Mouse (Mus musculus) intestine, embryonic 16.5 days (tissue): ENCODE results near the gene Ets2. TPM values are rescaled to one million over a fixed set of nuclear protein-coding genes. Genes with fewer than 3 reads are reported as not detected.
"Not testable (repeated sequence)": the region's sequence is repeated elsewhere in the genome, so short reads cannot be mapped to it uniquely, and the experiment has no call there.

ENCODE experiments used
- ATAC-seq: fragments of 200-750 bp; cut with Nextera tagmentation; 2 replicates; pipeline ENCODE4 v1.8.0; 2017; ENCODE audit warnings: moderate TSS enrichment, moderate library complexity
- H3K27ac ChIP-seq: fragments of 300-500 bp; sonication (generic); 2 replicates; pipeline ENCODE4 v1.5.1; 2014; ENCODE audit warnings: mild to moderate bottlenecking, low read length
- H3K27me3 ChIP-seq: fragments of 300-500 bp; sonication (generic); replicated peaks from 2 replicates; pipeline ENCODE4 v1.6.1; 2014; ENCODE audit warnings: low read length, control low read depth, mixed read lengths; ENCODE audit not compliant: control insufficient read depth, insufficient read depth
- H3K36me3 ChIP-seq: fragments of 300-500 bp; sonication (generic); 2 replicates; pipeline ENCODE4 v1.6.1; 2014; ENCODE audit warnings: low read length, control low read depth; ENCODE audit not compliant: control insufficient read depth, insufficient read depth
- H3K4me1 ChIP-seq: fragments of 300-500 bp; sonication (generic); 2 replicates; pipeline ENCODE4 v1.6.1; 2014; ENCODE audit warnings: low read length, control low read depth, mixed read lengths; ENCODE audit not compliant: control insufficient read depth, insufficient read depth
- H3K4me2 ChIP-seq: fragments of 300-500 bp; sonication (generic); 2 replicates; pipeline ENCODE4 v1.6.1; 2014; ENCODE audit warnings: low read depth, low read length, control low read depth
- H3K4me3 ChIP-seq: fragments of 300-500 bp; sonication (generic); 2 replicates; pipeline ENCODE4 v1.5.1; 2014; ENCODE audit warnings: mild to moderate bottlenecking, low read length
- H3K9ac ChIP-seq: fragments of 300-500 bp; sonication (generic); 2 replicates; pipeline ENCODE4 v1.6.1; 2014; ENCODE audit warnings: low read depth, low read length
- H3K9me3 ChIP-seq: fragments of 300-500 bp; sonication (generic); 2 replicates; pipeline ENCODE4 v1.6.1; 2016; ENCODE audit warnings: low read length, control low read depth; ENCODE audit not compliant: control insufficient read depth
- WGBS: fragments of 180-500 bp; shearing (Covaris S2); extraction: QIAGEN DNeasy Blood & Tissue Kit; methylation state at CpG from one replicate; pipeline ENCODE4 v1.1.7; 2014; 5-methylcytosine and 5-hydroxymethylcytosine counted together
- polyA plus RNA-seq: library from polyadenylated mRNA; unstranded; fragments of >200 nt; fragmentation: Nextera tagmentation; extraction: Ambion mirVana; gene quantifications from 2 replicates; pipeline ENCODE4 v1.2.1, GENCODE M21; 2015

The Ets2 gene
- polyA plus RNA-seq, 1 experiment from 2014 or later, result 58.6 TPM

DNA sequence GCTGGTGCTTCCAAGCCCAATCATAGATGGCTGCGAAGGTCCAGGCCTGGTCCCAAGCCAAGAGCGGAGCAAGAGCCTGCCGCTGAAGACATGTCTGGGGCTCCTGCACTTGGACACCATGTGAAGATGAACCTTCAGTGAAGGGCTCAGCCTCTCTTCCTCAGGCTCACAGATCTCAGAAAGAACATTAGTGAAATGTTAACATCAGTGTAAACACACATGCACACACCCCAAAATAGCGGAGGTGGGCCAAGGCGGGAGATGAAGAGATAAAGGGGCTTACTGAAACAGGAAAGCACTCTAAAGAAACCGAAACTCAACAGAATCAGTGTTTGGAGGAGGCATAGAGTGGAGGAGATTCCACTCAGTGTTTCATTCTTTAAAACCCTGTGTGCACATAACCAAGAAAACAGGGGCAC is 48.3 kb downstream of the Ets2 start:
- no peaks in the 10 kb centered on the region for H3K9me3 ChIP-seq
- no peak overlapping the region for H3K9ac ChIP-seq
- WGBS, result 62% methylated on average over 6 of the region's 6 CpGs
- no peak overlapping the region for H3K27ac ChIP-seq
- ATAC-seq, result no peak
- H3K4me3 ChIP-seq, result no peak overlapping the region
- no peak overlapping the region for H3K4me2 ChIP-seq
- H3K27me3 ChIP-seq, result no peaks in the 10 kb centered on the region
- H3K36me3 ChIP-seq, result no peaks in the 10 kb centered on the region
- H3K4me1 ChIP-seq, result peaks cover 15% of the 10 kb centered on the region; the same call in 1 of the 2 replicates

DNA sequence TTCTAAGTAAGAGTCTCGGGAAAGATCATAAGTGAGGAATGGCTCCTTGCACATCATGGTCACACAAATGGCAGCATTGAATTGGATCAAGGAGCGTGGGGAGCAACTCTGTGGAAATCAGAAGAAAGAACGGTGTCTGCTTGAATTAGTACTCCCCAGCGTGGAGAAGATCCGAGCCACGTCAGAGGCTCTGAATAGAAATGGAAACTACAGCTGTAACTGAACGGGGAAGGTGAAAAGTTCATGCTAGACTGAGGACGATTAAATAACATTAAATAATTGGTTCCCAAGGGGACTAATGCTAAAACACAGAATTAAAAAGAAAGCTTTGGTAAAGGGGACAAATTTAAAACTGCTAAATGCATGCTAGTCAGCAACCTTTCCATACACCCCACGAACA is 50.6 kb downstream of the Ets2 start:
- no peaks in the 10 kb centered on the region for H3K9me3 ChIP-seq
- H3K36me3 ChIP-seq, result no peaks in the 10 kb centered on the region
- H3K4me1 ChIP-seq, result peaks cover 15% of the 10 kb centered on the region; the same call in 1 of the 2 replicates
- H3K27ac ChIP-seq, result no peak overlapping the region
- no peak overlapping the region for H3K4me3 ChIP-seq
- 60% methylated on average over 9 of the region's 9 CpGs for WGBS
- no peak overlapping the region for H3K9ac ChIP-seq
- no peaks in the 10 kb centered on the region for H3K27me3 ChIP-seq
- no peak for ATAC-seq
- no peak overlapping the region for H3K4me2 ChIP-seq

DNA sequence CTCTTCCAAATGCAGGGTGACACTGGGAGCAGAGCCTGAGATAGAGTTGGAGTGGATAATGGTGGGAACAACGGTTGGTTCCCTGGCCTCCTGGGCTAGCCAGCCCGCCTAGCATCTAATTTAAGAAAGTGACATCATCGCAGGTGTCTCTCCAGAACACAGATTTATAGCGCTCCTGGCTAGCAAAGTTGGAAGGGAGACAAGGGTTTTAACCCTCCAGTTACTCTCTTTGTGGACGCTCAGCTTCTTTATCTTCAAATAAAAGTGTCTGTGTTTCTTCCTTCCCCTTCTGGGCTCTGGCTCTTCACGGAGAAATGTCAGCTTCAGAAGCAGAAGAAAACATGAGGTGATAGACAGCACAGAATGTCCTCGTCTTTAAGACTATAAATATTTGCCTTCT is 51.4 kb downstream of the Ets2 start:
- Histone ChIP-seq H3K4me1 (peaks cover 15% of the 10 kb centered on the region; the same call in 1 of the 2 replicates), H3K27me3 (no peaks in the 10 kb centered on the region), H3K9ac (no peak overlapping the region), H3K4me2 (no peak overlapping the region), H3K36me3 (no peaks in the 10 kb centered on the region), H3K9me3 (no peaks in the 10 kb centered on the region), H3K4me3 (no peak overlapping the region), H3K27ac (no peak overlapping the region)
- 25% methylated on average over 7 of the region's 7 CpGs for WGBS
- ATAC-seq, result no peak

DNA sequence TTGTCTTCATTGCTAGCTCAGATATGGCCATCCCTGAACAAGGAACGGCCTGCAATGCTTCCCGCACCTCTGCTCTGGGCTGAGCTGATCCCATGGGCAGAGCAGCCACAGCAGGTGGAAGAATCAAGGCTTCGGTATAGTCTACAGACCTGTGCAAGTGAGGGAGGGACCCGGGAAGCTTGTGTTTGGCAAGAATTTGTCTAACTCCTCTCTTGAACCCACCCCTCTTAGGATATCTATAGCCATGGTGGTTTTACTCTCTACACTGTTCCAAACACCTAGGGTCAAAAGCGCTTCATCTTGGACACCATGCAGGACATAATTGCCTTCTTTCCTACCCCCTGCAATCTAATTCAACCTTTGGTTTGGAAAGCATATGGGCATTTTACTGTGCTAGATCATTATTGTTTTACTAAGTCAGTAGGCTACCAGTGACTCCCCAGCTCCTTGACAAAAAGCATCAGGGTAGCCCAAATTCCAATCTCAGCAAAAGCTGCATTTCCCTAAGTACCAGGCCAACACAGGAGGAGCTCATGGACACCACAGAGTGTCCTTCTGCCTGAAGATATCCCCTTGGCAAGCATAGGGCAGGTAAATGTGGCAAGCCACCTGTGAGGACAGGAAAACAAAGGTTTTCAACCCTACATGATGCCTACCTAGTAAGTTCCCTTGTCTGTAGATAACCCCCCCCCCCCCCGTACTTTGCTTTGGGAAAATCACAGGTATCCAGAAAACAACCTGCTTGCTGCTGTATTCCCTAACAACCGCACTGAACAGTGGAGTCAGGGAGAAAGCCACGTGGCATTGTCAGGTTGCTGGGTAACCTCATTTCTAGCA is 57.5 kb downstream of the Ets2 start:
- Histone ChIP-seq H3K9ac (no peak overlapping the region), H3K4me1 (no peaks in the 10 kb centered on the region), H3K4me3 (no peak overlapping the region), H3K36me3 (no peaks in the 10 kb centered on the region), H3K4me2 (no peak overlapping the region), H3K27me3 (no peaks in the 10 kb centered on the region), H3K9me3 (no peaks in the 10 kb centered on the region), H3K27ac (no peak overlapping the region)
- no peak for ATAC-seq
- WGBS, result 84% methylated on average over 8 of the region's 8 CpGs

DNA sequence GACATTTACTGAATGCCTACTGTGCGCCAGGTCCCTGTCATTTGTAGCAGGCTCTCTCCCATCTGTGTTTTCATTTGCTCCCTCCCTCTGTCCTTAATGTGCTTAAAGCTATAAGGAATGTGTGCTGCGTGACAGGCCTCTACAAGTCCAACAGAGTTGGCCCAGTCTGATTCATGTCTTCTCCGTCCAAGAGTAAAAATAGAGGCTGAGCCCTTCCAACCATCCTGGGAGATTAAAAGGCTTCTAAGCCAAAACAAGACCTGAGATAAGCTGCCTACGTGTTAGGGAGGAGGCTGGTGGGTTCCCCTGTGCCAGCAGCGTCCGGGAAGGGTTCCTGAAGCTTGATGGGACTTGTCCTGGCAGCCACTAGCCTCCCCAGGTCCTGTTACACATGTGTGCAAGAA is 58.1 kb downstream of the Ets2 start:
- no peak for ATAC-seq
- H3K27ac ChIP-seq, result no peak overlapping the region
- 58% methylated on average over 6 of the region's 6 CpGs for WGBS

DNA sequence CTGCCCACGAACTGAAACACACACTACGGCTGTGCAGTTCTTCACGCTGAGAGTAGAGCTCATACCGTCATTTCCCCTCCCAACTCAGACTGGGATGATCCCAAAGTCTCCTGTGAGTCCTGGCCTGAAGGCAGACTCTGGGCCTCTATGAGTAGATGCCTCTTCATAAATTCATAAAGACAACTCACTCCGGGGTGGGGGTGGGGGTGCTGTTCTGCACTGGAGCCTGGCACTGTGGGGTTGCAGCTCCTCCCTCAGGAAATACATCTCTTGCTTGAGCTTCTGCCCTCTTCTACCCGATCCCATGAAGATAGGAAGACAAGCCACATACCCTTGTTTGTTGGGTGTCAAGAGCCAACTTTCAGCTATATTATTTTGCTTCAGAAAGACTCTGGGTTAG is 59.9 kb downstream of the Ets2 start:
- Histone ChIP-seq H3K9me3 (no peaks in the 10 kb centered on the region), H3K36me3 (no peaks in the 10 kb centered on the region), H3K9ac (no peak overlapping the region), H3K4me2 (no peak overlapping the region), H3K27me3 (no peaks in the 10 kb centered on the region), H3K4me1 (no peaks in the 10 kb centered on the region), H3K27ac (no peak overlapping the region), H3K4me3 (no peak overlapping the region)
- ATAC-seq, result no peak
- 67% methylated on average over 6 of the region's 6 CpGs for WGBS

More for the DNA sequence above, 58.1 kb downstream of the Ets2 start:
- Histone ChIP-seq H3K36me3 (no peaks in the 10 kb centered on the region), H3K27me3 (no peaks in the 10 kb centered on the region), H3K9me3 (no peaks in the 10 kb centered on the region), H3K4me3 (no peak overlapping the region), H3K4me1 (no peaks in the 10 kb centered on the region), H3K4me2 (no peak overlapping the region), H3K9ac (no peak overlapping the region)

DNA sequence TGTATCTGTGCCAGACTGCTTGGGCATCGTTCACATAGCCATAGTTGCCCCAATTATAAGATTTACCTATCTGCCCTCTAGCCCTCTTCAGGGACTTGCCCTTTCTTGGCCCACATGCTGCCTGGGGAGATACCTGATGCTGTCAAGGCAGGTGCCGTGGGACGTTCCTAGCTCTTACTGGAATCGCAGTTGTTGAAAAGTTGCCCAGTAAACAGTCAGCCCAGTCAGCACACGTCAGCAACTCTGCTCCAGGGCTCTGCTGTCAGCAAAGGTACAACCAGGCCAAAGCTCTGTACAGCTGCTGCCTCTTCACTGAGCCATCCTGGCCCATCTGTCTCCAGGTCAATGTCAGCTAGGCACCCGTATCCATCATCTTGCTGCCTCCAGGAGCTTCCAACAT is 61.3 kb downstream of the Ets2 start:
- H3K9ac ChIP-seq, result no peak overlapping the region
- H3K4me3 ChIP-seq, result no peak overlapping the region
- WGBS, result 69% methylated on average over 6 of the region's 6 CpGs
- no peaks in the 10 kb centered on the region for H3K36me3 ChIP-seq
- ATAC-seq, result no peak
- no peak overlapping the region for H3K27ac ChIP-seq
- no peaks in the 10 kb centered on the region for H3K4me1 ChIP-seq
- H3K9me3 ChIP-seq, result no peaks in the 10 kb centered on the region
- no peaks in the 10 kb centered on the region for H3K27me3 ChIP-seq
- no peak overlapping the region for H3K4me2 ChIP-seq

DNA sequence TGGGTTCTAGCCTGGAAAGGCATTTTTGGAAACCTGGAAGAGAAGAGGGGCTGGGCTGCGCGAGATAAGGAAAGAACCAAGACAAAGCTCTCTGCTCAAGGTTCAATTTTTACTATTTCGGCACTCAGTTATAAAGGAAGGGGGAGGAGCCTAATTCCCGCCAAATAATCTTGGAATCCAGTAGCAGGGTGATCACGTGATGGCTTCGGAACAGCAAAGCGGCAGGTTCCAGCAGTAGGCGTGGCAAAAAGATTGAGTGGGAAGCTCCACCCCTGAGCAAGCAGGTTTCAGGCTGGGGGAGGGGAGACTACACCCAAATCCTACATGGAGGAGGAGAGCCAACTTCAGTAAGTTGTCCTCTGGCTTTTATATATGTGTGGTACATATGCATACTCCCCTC is 62.2 kb downstream of the Ets2 start:
- H3K36me3 ChIP-seq, ATAC-seq, H3K4me3 ChIP-seq, H3K27ac ChIP-seq, H3K9me3 ChIP-seq, H3K9ac ChIP-seq, H3K4me1 ChIP-seq, H3K27me3 ChIP-seq, H3K4me2 ChIP-seq: not testable (repeated sequence)
- 56% methylated on average over 8 of the region's 8 CpGs for whole genome bisulfite sequencing

DNA sequence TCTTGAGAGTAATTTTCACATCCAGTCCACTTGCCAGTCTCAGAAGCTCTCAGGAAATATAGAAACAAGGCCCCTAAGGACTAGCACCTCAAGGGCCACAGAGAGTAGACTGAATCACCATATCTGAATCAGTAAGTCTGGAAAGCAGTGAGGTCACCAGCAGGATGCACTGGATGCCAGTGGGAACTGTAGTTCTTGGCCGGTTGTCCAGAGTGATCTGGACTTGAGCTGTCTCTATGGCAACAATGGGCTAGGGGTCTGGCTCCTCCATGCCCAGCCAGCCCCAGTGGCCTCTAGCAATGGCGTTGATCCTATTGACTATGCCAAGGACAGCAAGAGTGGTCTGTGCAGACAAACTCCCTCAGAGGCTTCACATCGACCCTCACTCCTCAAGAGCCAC is 64.3 kb downstream of the Ets2 start:
- Histone ChIP-seq H3K4me1 (peaks cover 5% of the 10 kb centered on the region; the same call in 1 of the 2 replicates), H3K4me3 (no peak overlapping the region), H3K4me2 (no peak overlapping the region), H3K9me3 (no peaks in the 10 kb centered on the region), H3K36me3 (no peaks in the 10 kb centered on the region), H3K27me3 (no peaks in the 10 kb centered on the region), H3K27ac (no peak overlapping the region), H3K9ac (no peak overlapping the region)
- ATAC-seq, result no peak
- WGBS, result 65% methylated on average over 3 of the region's 3 CpGs

DNA sequence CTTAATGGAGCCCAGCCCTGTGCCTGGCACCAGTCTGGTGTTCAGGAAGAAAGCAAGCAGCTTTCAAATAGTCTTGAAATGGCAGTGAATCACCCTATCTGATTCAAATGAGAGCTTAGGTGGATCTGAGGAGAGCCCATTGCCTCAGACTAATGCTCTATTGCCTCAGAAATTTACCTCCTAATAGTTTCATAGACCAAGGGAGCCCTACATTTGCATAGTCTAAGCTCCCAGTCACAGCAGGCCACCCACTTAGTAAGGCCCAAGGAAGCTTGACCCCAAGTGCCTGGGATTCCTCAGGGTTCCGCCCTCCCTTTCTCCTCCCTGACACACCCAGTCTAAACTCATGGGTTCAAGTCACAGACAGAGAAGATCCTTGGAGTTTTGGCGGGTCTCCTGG is 65.4 kb downstream of the Ets2 start:
- no peak overlapping the region for H3K27ac ChIP-seq
- peaks cover 5% of the 10 kb centered on the region; the same call in 1 of the 2 replicates for H3K4me1 ChIP-seq
- no peak overlapping the region for H3K4me2 ChIP-seq
- WGBS, result 61% methylated on average over 2 of the region's 2 CpGs
- H3K36me3 ChIP-seq, result no peaks in the 10 kb centered on the region
- H3K4me3 ChIP-seq, result no peak overlapping the region
- H3K9me3 ChIP-seq, result no peaks in the 10 kb centered on the region
- no peak for ATAC-seq
- H3K9ac ChIP-seq, result no peak overlapping the region
- H3K27me3 ChIP-seq, result no peaks in the 10 kb centered on the region
